Mouse (Mus musculus): ENCODE results near the gene Gm45021. TPM values are rescaled to one million over a fixed set of nuclear protein-coding genes. Genes with fewer than 3 reads are reported as not detected.

The Gm45021 gene
- not detected for polyA plus RNA-seq (2017; shearing (Covaris generic))

GRCm38 (mm10) chr6:48589194-48589750, at the start of gene Gm45021:
Gm45021 (plus strand) TSS chr6:48589610.

GRCm38 (mm10) chr6:48554280-48555103, 34.9 kb upstream of the Gm45021 start, which contains the start of gene Lrrc61:
Lrrc61 (plus strand) TSS chr6:48554796.

GRCm38 (mm10) chr6:48572572-48573061, 16.8 kb upstream of the Gm45021 start, which contains the start of gene Rarres2:
Rarres2 (minus strand) TSS chr6:48572789.

GRCm38 (mm10) chr6:48593158-48594042, 4.0 kb downstream of the Gm45021 start, which contains the start of the genes Repin1 and Gm44965:
Repin1 (plus strand) TSS chr6:48593883.
Gm44965 (plus strand) TSS chr6:48593941.

GRCm38 (mm10) chr6:48601271-48602079, 12.1 kb downstream of the Gm45021 start, which contains the start of gene Zfp775:
Zfp775 (plus strand) TSS chr6:48602063.

GRCm38 (mm10) chr6:48626464-48626863, 37.1 kb downstream of the Gm45021 start, which contains the start of gene AI854703:
AI854703 (plus strand) TSS chr6:48626764.

GRCm38 (mm10) chr6:48646995-48647394, 57.6 kb downstream of the Gm45021 start, which contains the start of gene Gimap8:
Gimap8 (plus strand) TSS chr6:48647234.

Other genes starting within 250 kb of the Gm45021 start
- gene Krba1, start 194.0 kb upstream of the Gm45021 start, polyA plus RNA-seq (2017; shearing (Covaris generic)): 26.2 TPM
- gene Zfp467, start 143.8 kb upstream of the Gm45021 start, polyA plus RNA-seq (2017; shearing (Covaris generic)): 32.5 TPM
- gene Sspo, start 141.4 kb upstream of the Gm45021 start, polyA plus RNA-seq (2017; shearing (Covaris generic)): 0.23 TPM
- gene Atp6v0e2, start 52.0 kb upstream of the Gm45021 start, polyA plus RNA-seq (2017; shearing (Covaris generic)): 0.24 TPM
- 44.5 TPM for gene Lrrc61, start 34.8 kb upstream of the Gm45021 start, polyA plus RNA-seq (2017; shearing (Covaris generic))
- gene Rarres2, start 16.8 kb upstream of the Gm45021 start, polyA plus RNA-seq (2017; shearing (Covaris generic)): 0.17 TPM
- 2.7 TPM for gene Repin1, start 4.3 kb downstream of the Gm45021 start, polyA plus RNA-seq (2017; shearing (Covaris generic))
- not detected for gene Gm44965, start 4.3 kb downstream of the Gm45021 start, polyA plus RNA-seq (2017; shearing (Covaris generic))
- gene Zfp775, start 12.5 kb downstream of the Gm45021 start, polyA plus RNA-seq (2017; shearing (Covaris generic)): 9.4 TPM
- 4.3 TPM for gene AI854703, start 37.2 kb downstream of the Gm45021 start, polyA plus RNA-seq (2017; shearing (Covaris generic))
- 154 TPM for gene Gimap8, start 57.6 kb downstream of the Gm45021 start, polyA plus RNA-seq (2017; shearing (Covaris generic))
- gene Gimap9, start 86.5 kb downstream of the Gm45021 start, polyA plus RNA-seq (2017; shearing (Covaris generic)): 297 TPM
- 1,429 TPM for gene Gimap4, start 94.9 kb downstream of the Gm45021 start, polyA plus RNA-seq (2017; shearing (Covaris generic))
- gene Gimap6, start 118.6 kb downstream of the Gm45021 start, polyA plus RNA-seq (2017; shearing (Covaris generic)): 921 TPM
- gene Gm28053, start 129.0 kb downstream of the Gm45021 start, polyA plus RNA-seq (2017; shearing (Covaris generic)): 25.5 TPM
- gene Gimap7, start 129.0 kb downstream of the Gm45021 start, polyA plus RNA-seq (2017; shearing (Covaris generic)): 299 TPM
- gene Gimap1, start 149.4 kb downstream of the Gm45021 start, polyA plus RNA-seq (2017; shearing (Covaris generic)): 563 TPM
- 207 TPM for gene Gimap5, start 156.6 kb downstream of the Gm45021 start, polyA plus RNA-seq (2017; shearing (Covaris generic))
- gene Gimap3, start 181.2 kb downstream of the Gm45021 start, polyA plus RNA-seq (2017; shearing (Covaris generic)): 2,001 TPM